20 mouse cellular contexts compared by ENCODE assay signal in genomic region chr17:14192432-14192831, GRCm38 (mm10).
"Had no signal": no experiment of that assay in that cellular context is flagged by ENCODE, and none has a peak within 500 bp of the region (broad histone marks: within the 10 kb centered on the region; RNA-seq: fewer than 3 reads in every experiment).

No protein-coding gene starts in this region.

- H3K9me3 ChIP-seq: lung, embryonic 15.5 days; midbrain, embryonic 10.5 days; neural tube, embryonic 13.5 days; neural tube, embryonic 15.5 days had no signal

- H3K4me2 ChIP-seq: lung, embryonic 15.5 days; neural tube, embryonic 13.5 days; neural tube, embryonic 15.5 days had no signal

- H3K4me3 ChIP-seq: lung, embryonic 15.5 days; midbrain, embryonic 10.5 days; myocyte; neural tube, embryonic 13.5 days; neural tube, embryonic 15.5 days had no signal

- H3K27me3 ChIP-seq: lung, embryonic 15.5 days; neural tube, embryonic 13.5 days; neural tube, embryonic 15.5 days had no signal

- H3K4me1 ChIP-seq: midbrain, embryonic 10.5 days; neural tube, embryonic 13.5 days; neural tube, embryonic 15.5 days had no signal

- ATAC-seq: liver, postnatal 0 days; lung, postnatal 0 days; midbrain, embryonic 16.5 days had no signal

- DNase-seq: liver, postnatal 0 days; lung, adult 2 months; lung, postnatal 14 days; lung, postnatal 4 days; midbrain, embryonic 14.5 days; retina, postnatal 1 day; right cerebral cortex, adult 18-20 months; right cerebral cortex, postnatal 25 days; right cerebral cortex, postnatal 4 days; spleen, adult 18-20 months; thymus, adult 18-20 months; thymus, postnatal 14 days; thymus, postnatal 36 days had no signal

- H3K9ac ChIP-seq: liver, postnatal 0 days; lung, embryonic 15.5 days; neural tube, embryonic 13.5 days; neural tube, embryonic 15.5 days had no signal

- H3K27ac ChIP-seq: lung, embryonic 15.5 days; midbrain, embryonic 10.5 days; neural tube, embryonic 13.5 days; neural tube, embryonic 15.5 days had no signal

- H3K36me3 ChIP-seq: midbrain, embryonic 10.5 days; neural tube, embryonic 13.5 days had no signal
